Mouse (Mus musculus) inflammation-experienced regulatory T-cells, adult 6 months (primary cell): ENCODE results near the gene Gng8. TPM values are rescaled to one million over a fixed set of nuclear protein-coding genes. Genes with fewer than 3 reads are reported as not detected.

Source experiments
- ATAC-seq: one replicate; pipeline ENCODE4 v1.8.0; 2017
- polyA plus RNA-seq, 3 experiments: library from polyadenylated mRNA; unstranded; fragments of 100-300 nt; shearing (Covaris generic); gene quantifications; one replicate each; pipeline ENCODE4 v1.2.1; 2017

Gene Gng8
- polyA plus RNA-seq, 3 experiments from 2014 or later = not detected

DNA sequence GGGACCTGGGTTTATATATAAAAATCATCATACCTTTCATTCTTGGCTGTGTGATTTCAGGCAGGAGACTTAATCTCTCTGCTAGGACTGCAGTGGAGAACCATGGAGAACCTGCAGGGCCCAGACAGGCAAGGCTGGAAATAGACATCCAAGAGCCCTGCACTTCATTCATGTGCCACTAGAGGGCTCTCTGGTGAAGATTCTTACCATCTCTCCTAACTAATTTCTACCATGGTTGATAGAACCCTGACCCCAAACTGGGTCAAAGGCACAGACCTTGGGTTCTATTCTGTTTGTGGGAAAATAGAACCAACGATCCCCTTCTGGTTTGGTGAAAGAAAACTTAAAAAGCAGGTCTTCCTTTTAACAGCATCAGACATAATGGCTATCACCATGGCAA, 39.3 kb downstream of the Gng8 start:
- ATAC-seq = peak; percentile 71

DNA sequence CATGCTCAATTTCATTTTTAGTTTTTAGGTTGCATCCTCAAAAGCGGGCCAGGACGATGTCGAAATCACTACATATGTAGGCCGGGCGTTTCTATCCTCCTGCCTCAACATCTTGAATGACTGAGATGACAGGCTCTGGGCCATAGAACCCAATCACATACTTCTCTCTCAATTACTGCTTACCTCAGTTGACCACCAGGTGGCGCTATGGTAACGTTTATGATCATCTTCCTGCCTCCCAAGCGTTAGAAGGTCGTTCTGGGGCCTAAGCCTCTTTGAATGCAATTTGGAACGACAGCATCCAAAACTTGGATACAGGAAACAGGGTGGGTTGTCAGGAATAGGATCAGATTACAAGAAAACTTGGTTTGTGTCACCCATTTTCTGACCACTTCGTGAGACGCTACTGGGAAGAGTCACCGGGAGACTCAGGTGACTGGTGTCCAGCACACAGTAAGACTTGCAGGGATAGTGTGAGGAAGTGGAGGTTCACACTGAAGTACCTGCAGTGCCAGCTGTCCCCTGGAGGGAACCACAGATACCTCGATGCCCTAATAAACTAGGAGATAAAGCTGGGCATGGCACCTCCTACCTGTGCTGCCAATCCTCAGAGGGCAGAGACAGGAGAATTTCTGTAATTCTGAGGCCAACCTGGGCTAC, 40.5 kb downstream of the Gng8 start:
- ATAC-seq = peak; percentile 75

- ATAC-seq = no peak
Measured at GRCm38 (mm10) chr7:16932704-16933577, 41.4 kb downstream of the Gng8 start.

DNA sequence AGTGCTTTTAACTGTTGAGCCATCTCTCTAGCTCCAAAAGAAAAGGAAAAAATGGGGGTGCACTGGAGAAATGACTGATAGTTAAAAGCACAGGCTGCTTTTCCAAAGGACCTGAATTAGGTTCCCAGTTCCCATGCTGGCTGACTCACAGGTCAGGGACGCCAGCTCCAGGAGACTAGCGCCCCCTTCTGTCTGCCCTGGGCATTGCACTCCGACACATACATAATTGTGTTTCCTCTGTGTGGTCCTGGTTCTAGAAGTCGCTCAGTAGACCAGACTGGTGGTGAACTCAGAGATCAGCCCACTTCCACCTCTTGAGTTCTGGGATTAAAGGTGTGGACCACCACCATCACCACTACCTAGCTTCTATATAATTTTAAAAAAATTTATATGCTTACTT, 45.7 kb downstream of the Gng8 start:
- ATAC-seq = no peak

GRCm38 (mm10) chr7:16938117-16938791, 46.7 kb downstream of the Gng8 start:
- ATAC-seq = no peak

DNA sequence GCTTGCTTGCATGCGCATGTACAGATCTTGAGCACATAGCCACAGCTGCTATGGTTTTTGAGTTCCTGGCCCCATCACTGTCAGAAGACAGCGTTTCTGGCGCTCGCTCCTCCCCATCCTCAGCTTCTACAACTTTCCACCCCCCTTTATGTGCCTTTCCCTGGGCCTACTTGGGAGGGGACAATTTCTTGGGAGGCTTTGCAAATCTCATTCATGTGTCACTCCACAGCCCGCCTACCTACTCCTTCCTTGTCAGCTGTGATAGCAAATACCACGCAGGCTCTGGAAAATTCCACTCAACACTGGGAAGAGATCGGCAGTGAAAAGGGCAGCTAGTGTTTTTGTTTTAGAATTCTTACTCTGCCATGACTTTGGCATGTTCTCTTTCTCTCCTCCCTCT, 48.7 kb downstream of the Gng8 start:
- ATAC-seq = no peak

GRCm38 (mm10) chr7:16942861-16943260, 51.3 kb downstream of the Gng8 start:
- no peak for ATAC-seq

DNA sequence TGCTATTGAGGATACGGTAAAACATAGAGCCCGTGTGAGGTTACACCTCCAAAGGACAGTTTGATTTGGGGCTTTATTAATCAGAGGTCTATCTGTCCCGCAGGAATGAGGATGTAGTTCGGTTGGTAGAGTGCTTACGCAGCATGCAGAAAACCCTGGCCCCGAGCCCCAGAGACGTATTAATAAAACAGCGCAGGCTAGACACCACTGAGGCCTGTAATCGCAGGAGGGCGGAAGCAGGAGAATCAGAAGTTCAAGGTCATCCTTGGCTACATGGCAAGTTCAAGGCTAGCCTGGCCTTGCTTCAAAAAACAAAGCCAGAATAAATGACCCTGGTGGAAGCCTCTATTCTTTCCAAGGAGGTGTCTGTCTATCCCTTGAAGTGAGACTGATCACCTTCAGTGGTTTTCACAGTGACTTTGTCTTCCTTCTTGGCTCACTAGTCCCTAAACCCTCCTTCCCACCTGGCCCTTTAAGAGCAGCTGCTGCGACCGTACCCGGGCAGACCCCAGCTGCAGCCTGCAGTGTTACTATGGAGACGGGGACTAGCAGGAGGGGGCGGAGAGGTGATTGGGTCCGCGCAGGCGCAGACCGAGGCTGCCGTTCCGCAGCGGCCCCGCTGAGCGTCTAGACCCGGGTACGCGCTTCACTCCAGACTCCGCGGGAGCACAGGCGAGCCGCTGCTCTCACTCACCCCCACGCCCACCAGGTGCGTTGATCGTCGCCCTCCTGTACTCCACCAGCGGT, 52.6 kb downstream of the Gng8 start, which contains the start of gene Pnmal2:
TSS of gene Pnmal2 (plus strand) at position 622 of the 747 bp plus-strand sequence.
- ATAC-seq = no peak

GRCm38 (mm10) chr7:16944808-16945315, 53.3 kb downstream of the Gng8 start:
- ATAC-seq = no peak

Other genes with a start within 250 kb of the Gng8 start
- gene Ceacam15, start 216.1 kb upstream of the Gng8 start, polyA plus RNA-seq = 1 to 10 TPM in 2 of 3 experiments, not detected in 1; 1.3 TPM
- not detected for gene Ceacam9, start 169.9 kb upstream of the Gng8 start, polyA plus RNA-seq
- gene Ap2s1, start 153.4 kb upstream of the Gng8 start, polyA plus RNA-seq = 100 to 1,000 TPM in 1 of 3 experiments, 10 to 100 TPM in 2; 62.5 to 127 (median 72.4) TPM
- gene Slc1a5, start 110.4 kb upstream of the Gng8 start, polyA plus RNA-seq = 100 to 1,000 TPM; 134 to 155 (median 155) TPM
- 10 to 100 TPM; 16.1 to 24.1 (median 19.7) TPM for gene Strn4, start 75.9 kb upstream of the Gng8 start, polyA plus RNA-seq
- gene Fkrp, start 75.1 kb upstream of the Gng8 start, polyA plus RNA-seq = 1 to 10 TPM; 5.7 to 9.6 (median 8.9) TPM
- 10 to 100 TPM; 38.3 to 51.4 (median 47.1) TPM for gene Prkd2, start 48.9 kb upstream of the Gng8 start, polyA plus RNA-seq
- not detected for gene Dact3, start 16.5 kb upstream of the Gng8 start, polyA plus RNA-seq
- gene Ptgir, start 14.7 kb downstream of the Gng8 start, polyA plus RNA-seq = 1 to 10 TPM; 4.3 to 8.2 (median 7.1) TPM
- 100 to 1,000 TPM in 2 of 3 experiments, 10 to 100 TPM in 1; 51.8 to 255 (median 105) TPM for gene Calm3, start 32.3 kb downstream of the Gng8 start, polyA plus RNA-seq
- not detected for gene Pnmal2, start 52.9 kb downstream of the Gng8 start, polyA plus RNA-seq
- not detected for gene Pnmal1, start 67.9 kb downstream of the Gng8 start, polyA plus RNA-seq
- gene Gm42372, start 91.3 kb downstream of the Gng8 start, polyA plus RNA-seq = 1 to 10 TPM; 3.7 to 5.7 (median 5.2) TPM
- under 1 TPM in 2 of 3 experiments, not detected in 1; 0.09 to 0.15 TPM for gene Ccdc8, start 100.9 kb downstream of the Gng8 start, polyA plus RNA-seq
- gene Ppp5c, start 136.1 kb downstream of the Gng8 start, polyA plus RNA-seq = 10 to 100 TPM; 55.1 to 67.1 (median 62.0) TPM
- gene Hif3a, start 170.6 kb downstream of the Gng8 start, polyA plus RNA-seq = under 1 TPM in 2 of 3 experiments, not detected in 1; 0.42 to 0.47 TPM
- 1 to 10 TPM in 2 of 3 experiments, not detected in 1; 1.2 to 1.5 TPM for gene Psg16, start 182.3 kb downstream of the Gng8 start, polyA plus RNA-seq